Mouse (Mus musculus) cerebellum, adult 9-10 months (tissue): Measurements from ENCODE around the gene Rbm5.

ENCODE experiments used
- DNase-seq: peaks from one replicate; pipeline ENCODE4 v3.0.0; 2022

The Rbm5 gene

GRCm38 (mm10) chr9:107770374-107771290, at the start of gene Rbm5:
Gene Rbm5, minus strand, starts transcription at chr9:107770996.
- peak; percentile 93 for DNase-seq

GRCm38 (mm10) chr9:107812132-107812531, 41.3 kb upstream of the Rbm5 start:
- no peak for DNase-seq

GRCm38 (mm10) chr9:107810985-107811384, 40.2 kb upstream of the Rbm5 start:
- no peak for DNase-seq

GRCm38 (mm10) chr9:107791714-107792113, 20.9 kb upstream of the Rbm5 start:
- DNase-seq: no peak

- no peak for DNase-seq
These were observed 11.9 kb upstream of the Rbm5 start for GRCm38 (mm10) chr9:107782536-107783203.

GRCm38 (mm10) chr9:107776809-107777208, 6.0 kb upstream of the Rbm5 start:
- DNase-seq: no peak

GRCm38 (mm10) chr9:107774411-107774810, 3.6 kb upstream of the Rbm5 start:
- no peak for DNase-seq

GRCm38 (mm10) chr9:107771782-107772181, 986 bp upstream of the Rbm5 start:
- no peak for DNase-seq

GRCm38 (mm10) chr9:107770037-107770373, 791 bp downstream of the Rbm5 start:
- DNase-seq: no peak

- DNase-seq: no peak
These were observed 1.3 kb downstream of the Rbm5 start for GRCm38 (mm10) chr9:107769445-107770000.

GRCm38 (mm10) chr9:107768851-107769250, 1.9 kb downstream of the Rbm5 start:
- no peak for DNase-seq

- no peak for DNase-seq
These were observed 11.2 kb downstream of the Rbm5 start for GRCm38 (mm10) chr9:107759593-107759992.

- no peak for DNase-seq
These were observed 20.4 kb downstream of the Rbm5 start for GRCm38 (mm10) chr9:107750378-107750777.

- no peak for DNase-seq
These were observed 22.7 kb downstream of the Rbm5 start for GRCm38 (mm10) chr9:107748063-107748462.

- DNase-seq: no peak
These were observed 23.5 kb downstream of the Rbm5 start for GRCm38 (mm10) chr9:107747310-107747709.

GRCm38 (mm10) chr9:107746679-107747078, 24.1 kb downstream of the Rbm5 start:
- DNase-seq: no peak

GRCm38 (mm10) chr9:107744061-107744460, 26.7 kb downstream of the Rbm5 start:
- no peak for DNase-seq

- DNase-seq: peak; percentile 43
These were observed 32.0 kb downstream of the Rbm5 start for GRCm38 (mm10) chr9:107738841-107739202.

- DNase-seq: peak; percentile 86
These were observed 32.6 kb downstream of the Rbm5 start for GRCm38 (mm10) chr9:107738020-107738840.

- DNase-seq: peak; percentile 49
These were observed 34.7 kb downstream of the Rbm5 start for GRCm38 (mm10) chr9:107736185-107736485.

- no peak for DNase-seq
These were observed 35.2 kb downstream of the Rbm5 start for GRCm38 (mm10) chr9:107735356-107736184.

- DNase-seq: no peak
These were observed 36.2 kb downstream of the Rbm5 start for GRCm38 (mm10) chr9:107734567-107734971.
